Mouse (Mus musculus) liver, postnatal 0 days (tissue): ENCODE measurements at regions not wholly inside any gene's neighbourhood (a gene's known extent, or its start where the extent isn't known, plus 50 kb on each side); places are given as distances from the start of the nearest gene placed in this dataset.
"Not testable (repeated sequence)": the region's sequence is repeated elsewhere in the genome, so short reads cannot be mapped to it uniquely, and the experiment has no call there.

Experiments used
- ATAC-seq: fragments of 200-750 bp; cut with Nextera tagmentation; 2 replicates; pipeline ENCODE4 v1.8.0; 2017; ENCODE audit warnings: mild to moderate bottlenecking, moderate library complexity
- DNase-seq: peaks from one replicate; pipeline ENCODE4 v3.0.0-alpha.2; 2016
- H3K27ac ChIP-seq: fragments of 300-500 bp; sonication (generic); 2 replicates; pipeline ENCODE4 v1.5.1; 2014; ENCODE audit warnings: antibody characterized with exemption, moderate library complexity, mild to moderate bottlenecking, low read depth
- H3K27me3 ChIP-seq: fragments of 300-500 bp; sonication (generic); 2 replicates; pipeline ENCODE4 v1.6.1; 2014; ENCODE audit warnings: low read length, control low read depth, mixed read lengths; ENCODE audit not compliant: insufficient read depth
- H3K36me3 ChIP-seq: fragments of 300-500 bp; sonication (generic); replicated peaks from 2 replicates; pipeline ENCODE4 v1.6.1; 2014; ENCODE audit warnings: mild to moderate bottlenecking, control low read depth, low read length, moderate library complexity, mixed read lengths; ENCODE audit not compliant: insufficient read depth
- H3K4me1 ChIP-seq: fragments of 300-500 bp; sonication (generic); 2 replicates; pipeline ENCODE4 v1.6.1; 2014; ENCODE audit warnings: antibody characterized with exemption, mild to moderate bottlenecking, control low read depth; ENCODE audit not compliant: insufficient read depth
- H3K4me2 ChIP-seq: fragments of 300-500 bp; sonication (generic); 2 replicates; pipeline ENCODE4 v1.6.1; 2014; ENCODE audit warnings: low read depth, mild to moderate bottlenecking, low read length, moderate library complexity, mixed read lengths
- H3K4me3 ChIP-seq: fragments of 300-500 bp; sonication (generic); 2 replicates; pipeline ENCODE4 v1.5.1; 2014; ENCODE audit warnings: low read depth, low read length
- H3K9ac ChIP-seq: fragments of 300-500 bp; sonication (generic); replicated peaks from 2 replicates; pipeline ENCODE4 v1.6.1; 2014; ENCODE audit warnings: mild to moderate bottlenecking, moderate library complexity
- H3K9me3 ChIP-seq: fragments of 300-500 bp; sonication (generic); 2 replicates; pipeline ENCODE4 v1.6.1; 2016; ENCODE audit warnings: mild to moderate bottlenecking, control low read depth, low read length, mixed read lengths
- CTCF ChIP-seq: sonication (generic); IDR thresholded peaks from 2 replicates; pipeline ENCODE4 v1.5.1; 2016; ENCODE audit warnings: antibody characterized with exemption, low read depth
- EP300 ChIP-seq: IDR thresholded peaks from 2 replicates; pipeline ENCODE4 v1.6.1; 2016; ENCODE audit warnings: antibody characterized with exemption, low read depth, mild to moderate bottlenecking
- WGBS: fragments of 180-500 bp; shearing (Covaris S2); extraction: QIAGEN DNeasy Blood & Tissue Kit; methylation state at CpG from one replicate; pipeline ENCODE4 v1.1.7; 2014; ENCODE audit not compliant: insufficient replicate concordance; 5-methylcytosine and 5-hydroxymethylcytosine counted together

DNA sequence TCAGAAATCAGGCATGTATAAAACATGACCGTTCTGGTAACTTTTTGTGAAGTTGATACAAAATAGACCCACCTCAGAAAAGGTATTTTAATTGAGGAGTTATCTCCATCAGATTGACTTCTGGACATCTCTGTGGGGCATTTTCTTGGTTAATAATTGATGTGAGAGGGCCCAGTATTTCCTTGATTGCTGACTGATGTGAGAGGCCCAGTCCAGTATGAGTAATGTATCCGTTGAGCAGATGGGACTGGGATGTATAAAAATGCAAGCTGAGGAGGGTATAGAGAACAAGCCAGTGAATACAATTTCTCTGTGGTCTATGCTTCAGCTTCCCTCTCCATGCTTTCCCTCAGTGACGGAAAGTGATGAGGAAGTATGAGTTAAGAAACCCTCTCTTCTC is 747.0 kb upstream of the Impad1 start:
- no peak overlapping the region for H3K9ac ChIP-seq
- no peak for TF ChIP-seq EP300
- TF ChIP-seq CTCF: no peak
- no peak overlapping the region for H3K4me2 ChIP-seq
- H3K27me3 ChIP-seq: no peaks in the 10 kb centered on the region
- no peaks in the 10 kb centered on the region for H3K36me3 ChIP-seq
- H3K9me3 ChIP-seq: no peaks in the 10 kb centered on the region
- H3K27ac ChIP-seq: no peak overlapping the region
- WGBS: 58% methylated on average over 3 of the region's 3 CpGs
- no peak for ATAC-seq
- DNase-seq: no peak
- H3K4me3 ChIP-seq: no peak overlapping the region
- H3K4me1 ChIP-seq: no peaks in the 10 kb centered on the region

DNA sequence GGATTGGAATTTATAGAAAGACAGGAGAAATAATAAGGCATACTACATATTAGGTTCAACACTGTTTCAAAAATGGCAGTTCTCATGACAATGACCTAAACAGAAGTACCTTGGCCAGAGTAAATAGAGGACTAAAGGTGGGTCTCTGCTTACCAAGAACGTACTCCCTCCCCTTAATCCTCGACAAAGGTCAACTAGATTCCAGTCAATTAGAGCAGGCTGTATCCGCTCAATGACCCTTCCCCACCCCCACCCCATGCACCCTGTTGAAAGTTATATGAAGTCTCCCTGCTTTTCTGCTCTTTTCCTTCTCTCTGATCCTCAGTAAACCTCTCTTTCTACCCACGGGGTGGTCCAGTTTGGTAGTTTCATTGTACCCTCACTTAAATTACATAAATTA is 737.3 kb upstream of the Impad1 start:
- Histone ChIP-seq H3K27ac (no peak overlapping the region), H3K9me3 (no peaks in the 10 kb centered on the region), H3K36me3 (no peaks in the 10 kb centered on the region), H3K9ac (no peak overlapping the region), H3K4me3 (no peak overlapping the region), H3K27me3 (no peaks in the 10 kb centered on the region), H3K4me1 (no peaks in the 10 kb centered on the region), H3K4me2 (no peak overlapping the region)
- ATAC-seq (no peak), DNase-seq (no peak)
- TF ChIP-seq CTCF: no peak
- TF ChIP-seq EP300: no peak
- 60% methylated on average over 4 of the region's 4 CpGs for WGBS

DNA sequence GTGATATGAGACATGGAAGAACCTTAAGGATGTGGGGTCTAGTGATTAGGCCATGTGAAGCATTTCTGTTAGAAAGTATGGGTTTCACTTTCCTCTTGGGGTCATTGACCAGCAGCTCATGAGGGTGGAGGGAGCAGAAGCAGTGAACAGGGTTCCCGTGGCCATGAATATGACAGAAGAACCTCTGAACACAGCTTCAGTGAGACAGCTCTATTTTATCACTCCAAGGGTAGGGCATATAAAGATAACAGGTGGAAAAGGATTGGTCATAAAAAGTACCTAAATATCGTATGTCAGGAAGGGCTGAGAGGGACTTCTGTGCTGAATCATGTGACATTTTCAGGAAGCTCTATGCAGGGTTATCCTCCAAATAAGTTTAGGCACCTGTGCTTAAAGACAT is 725.4 kb upstream of the Impad1 start:
- H3K4me2 ChIP-seq: no peak overlapping the region
- H3K9me3 ChIP-seq: no peaks in the 10 kb centered on the region
- H3K9ac ChIP-seq: no peak overlapping the region
- H3K36me3 ChIP-seq: no peaks in the 10 kb centered on the region
- TF ChIP-seq CTCF: no peak
- TF ChIP-seq EP300: no peak
- ATAC-seq (no peak), DNase-seq (no peak)
- no peaks in the 10 kb centered on the region for H3K4me1 ChIP-seq
- H3K27ac ChIP-seq: no peak overlapping the region
- WGBS: 64% methylated on average over 2 of the region's 2 CpGs
- no peak overlapping the region for H3K4me3 ChIP-seq
- no peaks in the 10 kb centered on the region for H3K27me3 ChIP-seq

GRCm38 (mm10) chr4:5515426-5515825 is 722.3 kb upstream of the Impad1 start:
- not testable (repeated sequence) for H3K9me3 ChIP-seq, DNase-seq, H3K4me2 ChIP-seq, H3K9ac ChIP-seq, ATAC-seq, H3K4me1 ChIP-seq, H3K27me3 ChIP-seq, H3K27ac ChIP-seq, H3K4me3 ChIP-seq, H3K36me3 ChIP-seq
- 81% methylated on average over 6 of the region's 6 CpGs for WGBS

DNA sequence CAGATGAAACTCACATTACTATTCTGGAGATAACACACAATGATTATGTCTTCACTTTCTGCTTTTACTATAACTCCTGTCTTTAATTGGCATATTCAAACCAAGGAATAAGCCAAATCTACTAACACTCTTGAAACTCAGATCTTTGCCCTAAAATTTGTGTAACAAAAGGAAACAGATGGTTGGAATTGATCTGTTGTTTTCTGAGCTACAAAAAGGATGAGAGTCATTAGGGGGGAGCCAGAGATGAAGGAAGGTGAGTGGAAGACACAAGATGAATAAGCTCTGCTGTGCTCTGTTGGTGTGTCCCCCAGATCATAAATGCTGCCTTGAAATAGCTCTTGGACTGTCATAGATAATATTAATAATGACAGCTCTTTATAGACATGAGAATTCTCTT is 718.6 kb upstream of the Impad1 start:
- no peaks in the 10 kb centered on the region for H3K4me1 ChIP-seq

DNA sequence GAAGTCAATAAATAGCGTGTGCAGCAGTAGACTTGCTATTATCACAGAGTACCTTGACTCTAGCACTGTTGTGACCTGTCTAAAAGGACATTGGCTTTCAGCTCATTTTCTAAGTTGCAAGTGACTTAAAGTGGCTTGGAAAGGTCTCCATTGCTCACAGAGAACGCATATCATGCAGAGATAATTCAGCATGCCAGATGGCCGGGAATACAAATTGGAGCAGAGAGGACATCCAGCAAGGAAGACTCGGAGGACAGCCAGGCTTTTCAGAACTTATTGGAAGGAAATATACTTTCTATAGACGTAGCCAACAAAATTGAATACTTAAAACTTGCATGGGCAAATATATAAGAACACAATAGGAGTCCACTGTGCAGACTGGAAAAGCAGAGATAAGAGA is 716.2 kb upstream of the Impad1 start:
- Histone ChIP-seq H3K36me3 (no peaks in the 10 kb centered on the region), H3K27me3 (no peaks in the 10 kb centered on the region), H3K27ac (no peak overlapping the region), H3K4me1 (no peaks in the 10 kb centered on the region), H3K9ac (no peak overlapping the region), H3K9me3 (no peaks in the 10 kb centered on the region), H3K4me3 (no peak overlapping the region), H3K4me2 (no peak overlapping the region)
- no peak for DNase-seq
- WGBS: 68% methylated on average over 5 of the region's 5 CpGs
- TF ChIP-seq CTCF (no peak), EP300 (no peak)
- ATAC-seq: no peak

More for the DNA sequence above, 718.6 kb upstream of the Impad1 start:
- Histone ChIP-seq H3K36me3 (no peaks in the 10 kb centered on the region), H3K4me3 (no peak overlapping the region), H3K4me2 (no peak overlapping the region), H3K9ac (no peak overlapping the region), H3K27me3 (no peaks in the 10 kb centered on the region), H3K27ac (no peak overlapping the region), H3K9me3 (no peaks in the 10 kb centered on the region)
- ATAC-seq (no peak), DNase-seq (no peak)
- no peak for TF ChIP-seq EP300

DNA sequence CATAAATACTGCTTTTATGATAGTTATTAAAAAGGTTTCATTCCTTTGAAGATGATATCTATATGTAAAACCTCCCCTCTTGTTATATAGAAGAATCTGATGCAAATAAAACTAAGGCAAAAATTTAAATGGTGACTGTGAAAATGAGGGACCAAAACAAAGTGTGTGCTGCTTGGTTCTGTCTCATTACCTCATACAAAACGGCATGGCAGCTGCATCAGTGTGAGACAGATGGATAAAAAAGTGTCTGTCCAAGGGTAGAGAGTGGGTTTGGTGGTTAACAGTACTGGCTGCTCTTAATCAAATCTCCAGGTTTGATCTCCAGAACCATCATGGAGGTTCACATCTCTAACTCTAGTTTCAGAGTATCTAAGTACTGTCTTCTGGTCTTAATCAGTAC is 701.9 kb upstream of the Impad1 start:
- Histone ChIP-seq H3K9me3 (no peaks in the 10 kb centered on the region), H3K27me3 (no peaks in the 10 kb centered on the region), H3K4me3 (no peak overlapping the region), H3K36me3 (no peaks in the 10 kb centered on the region), H3K4me1 (no peaks in the 10 kb centered on the region), H3K27ac (no peak overlapping the region), H3K4me2 (no peak overlapping the region), H3K9ac (no peak overlapping the region)
- TF ChIP-seq CTCF: no peak
- TF ChIP-seq EP300: no peak
- no peak for ATAC-seq
- 51% methylated on average over 1 of the region's 1 CpGs for WGBS
- no peak for DNase-seq
